Mouse (Mus musculus): ENCODE results near the gene Pofut1.

The Pofut1 gene

GRCm38 (mm10) chr2:153241250-153242014 lies at the start of gene Pofut1, which contains the start of gene Plagl2:
Pofut1 (plus strand) TSS chr2:153241533.
Plagl2 (minus strand) TSS chr2:153241426.
- peak; percentile 93 to 96 for DNase-seq

DNA sequence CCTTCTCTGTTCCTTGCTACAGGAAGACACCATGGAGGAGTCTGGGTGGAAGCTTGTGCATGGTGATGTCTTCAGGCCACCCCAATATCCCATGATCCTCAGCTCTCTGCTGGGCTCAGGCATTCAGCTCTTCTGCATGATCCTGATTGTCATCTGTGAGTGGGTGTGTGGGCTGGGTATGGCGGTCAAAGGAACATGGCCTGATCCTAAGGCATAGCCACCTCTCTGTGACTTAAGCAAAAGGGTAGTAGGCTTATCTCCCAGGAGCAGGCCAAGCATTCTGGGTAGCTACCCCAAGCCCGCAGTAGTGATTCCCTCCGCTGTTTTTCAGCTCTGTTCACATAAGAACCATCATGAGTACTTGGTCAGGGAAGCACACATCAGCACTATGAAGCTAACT lies 47.1 kb upstream of the Pofut1 start:
- DNase-seq, result no peak

- DNase-seq, result no peak
Measured at GRCm38 (mm10) chr2:153198485-153198884, 42.8 kb upstream of the Pofut1 start.

DNA sequence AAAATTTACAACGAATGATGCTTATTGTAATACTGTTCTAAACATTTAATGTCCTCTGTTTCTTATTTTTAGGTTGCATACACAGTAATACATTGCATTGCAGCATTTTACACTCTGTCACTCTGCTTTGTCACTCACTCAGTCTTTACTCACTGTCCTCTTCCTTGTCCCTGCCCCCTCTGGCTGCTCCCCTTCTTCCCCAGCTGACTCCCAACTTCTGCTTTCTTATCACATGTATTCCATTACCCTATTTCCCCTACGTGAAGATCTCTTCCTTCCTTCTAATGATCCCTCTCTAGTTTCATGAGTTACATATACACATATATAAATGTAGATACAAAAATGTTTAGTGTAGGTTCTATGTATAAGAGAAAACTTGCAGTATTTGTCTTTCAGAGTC lies 42.2 kb upstream of the Pofut1 start:
- DNase-seq, result no peak

DNA sequence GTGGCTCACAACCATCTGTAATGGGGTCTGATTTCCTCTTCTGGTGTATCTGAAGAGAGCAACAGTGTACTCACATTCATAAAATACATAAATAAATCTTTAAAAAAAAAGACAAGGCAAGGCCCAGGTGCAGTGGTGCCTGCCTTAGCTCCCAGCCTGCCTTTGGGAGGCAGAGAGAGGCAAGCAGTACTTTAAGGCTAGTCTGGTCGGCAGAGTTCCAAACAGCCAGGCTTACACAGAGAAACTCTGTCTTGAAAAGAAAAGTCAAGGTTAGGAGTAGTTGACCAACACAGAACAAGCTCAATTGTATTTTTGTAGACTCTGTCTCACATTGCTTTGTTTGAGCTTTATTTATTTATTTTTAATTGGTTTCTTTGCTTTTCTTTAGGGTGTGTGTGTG lies 38.6 kb upstream of the Pofut1 start:
- DNase-seq, result no peak

- DNase-seq, result no peak
Measured at GRCm38 (mm10) chr2:153208149-153208548, 33.2 kb upstream of the Pofut1 start.

DNA sequence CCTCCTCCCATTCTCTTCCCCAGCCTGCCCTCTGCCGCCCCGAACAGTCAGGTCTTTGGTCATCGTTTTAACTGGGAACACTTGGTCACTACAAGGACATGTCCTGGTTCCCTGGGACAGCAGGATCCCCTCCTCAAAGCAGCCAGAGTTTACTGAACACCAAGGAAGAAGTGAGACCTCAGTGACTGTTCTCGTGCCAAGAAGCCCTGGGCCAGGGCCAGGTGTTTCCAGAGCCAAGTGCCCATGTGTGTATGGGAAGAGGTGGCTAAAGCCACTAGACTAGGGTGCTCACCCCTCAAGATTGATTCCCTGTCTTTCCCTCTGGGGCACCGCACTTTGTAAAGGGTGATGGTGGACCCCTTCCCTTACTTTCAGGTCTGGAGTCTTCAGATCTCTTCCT lies 32.0 kb upstream of the Pofut1 start:
- no peak for DNase-seq

- peak in 1 of 2 experiments; percentile 20 for DNase-seq
Measured at GRCm38 (mm10) chr2:153211451-153211850, 29.9 kb upstream of the Pofut1 start.

GRCm38 (mm10) chr2:153213351-153213750 lies 28.0 kb upstream of the Pofut1 start:
- DNase-seq, result no peak

DNA sequence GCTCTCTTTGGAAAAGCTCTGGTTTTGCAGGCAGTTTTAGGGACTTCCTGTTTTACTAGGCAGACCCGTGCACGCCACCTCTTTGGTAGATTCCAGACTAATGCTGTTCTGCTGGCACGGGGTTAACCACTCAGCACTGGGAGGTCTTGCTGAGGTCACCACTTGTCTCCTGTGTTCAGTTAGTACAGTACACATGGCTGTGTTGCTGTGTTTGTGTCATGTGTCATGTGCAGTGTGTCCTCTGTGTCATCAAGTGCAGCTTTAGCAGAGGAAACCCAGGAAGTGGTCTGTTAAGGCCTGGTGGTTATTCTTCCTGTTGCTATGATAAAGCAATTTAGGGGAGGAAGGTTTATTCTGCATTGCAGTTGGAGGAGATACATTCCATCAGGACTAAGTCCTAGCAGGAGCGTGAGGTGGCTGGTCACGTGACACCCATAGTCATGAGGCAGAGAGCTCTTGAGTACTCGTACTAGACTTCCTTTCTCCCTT lies 26.5 kb upstream of the Pofut1 start:
- DNase-seq, result peak; percentile 41 to 43

- DNase-seq, result no peak
Measured at GRCm38 (mm10) chr2:153215421-153215820, 25.9 kb upstream of the Pofut1 start.

- DNase-seq, result no peak
Measured at GRCm38 (mm10) chr2:153217826-153218340, 23.4 kb upstream of the Pofut1 start.

- DNase-seq, result no peak
Measured at GRCm38 (mm10) chr2:153218516-153218915, 22.8 kb upstream of the Pofut1 start.

- DNase-seq, result no peak
Measured at GRCm38 (mm10) chr2:153221620-153222019, 19.7 kb upstream of the Pofut1 start.

GRCm38 (mm10) chr2:153222130-153222529 lies 19.2 kb upstream of the Pofut1 start:
- DNase-seq, result no peak

GRCm38 (mm10) chr2:153222566-153222965 lies 18.8 kb upstream of the Pofut1 start:
- no peak for DNase-seq

DNA sequence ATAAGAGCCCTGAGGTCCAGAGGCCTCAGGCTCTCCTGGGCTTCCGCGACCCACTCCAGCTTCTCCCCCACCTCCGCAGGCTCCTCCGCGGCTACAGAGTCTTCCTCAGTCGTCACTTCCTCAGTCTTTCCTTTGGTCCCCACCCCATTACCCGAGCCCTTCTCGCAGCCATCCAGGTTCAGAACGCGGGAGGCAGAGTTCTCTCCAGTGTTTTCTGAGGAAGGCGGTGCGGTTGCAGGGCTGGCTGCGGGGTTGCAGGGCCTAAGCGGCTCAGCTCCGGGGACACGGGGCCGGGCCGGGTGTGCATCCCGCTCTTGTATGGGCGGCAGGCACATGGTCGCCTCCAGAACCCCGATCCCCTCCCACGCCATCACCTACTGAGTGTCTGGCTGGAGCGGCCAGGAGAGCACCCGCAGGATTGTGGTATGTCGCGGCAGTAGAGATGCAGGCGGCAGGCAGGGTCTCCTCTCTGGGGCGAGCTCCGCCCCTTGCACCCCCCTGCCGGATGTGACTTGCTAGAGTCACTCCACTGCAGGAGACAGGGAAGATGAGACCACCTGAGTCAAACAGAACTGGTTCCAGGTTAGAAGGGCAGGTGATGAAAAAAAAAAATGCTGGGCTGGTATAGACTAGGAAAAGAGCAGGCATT lies 16.3 kb upstream of the Pofut1 start, which contains the start of gene Tspyl3:
Gene Tspyl3 (minus strand): TSS at position 496 of the 649 bp plus-strand sequence.
- peak; percentile 76 to 81 for DNase-seq

DNA sequence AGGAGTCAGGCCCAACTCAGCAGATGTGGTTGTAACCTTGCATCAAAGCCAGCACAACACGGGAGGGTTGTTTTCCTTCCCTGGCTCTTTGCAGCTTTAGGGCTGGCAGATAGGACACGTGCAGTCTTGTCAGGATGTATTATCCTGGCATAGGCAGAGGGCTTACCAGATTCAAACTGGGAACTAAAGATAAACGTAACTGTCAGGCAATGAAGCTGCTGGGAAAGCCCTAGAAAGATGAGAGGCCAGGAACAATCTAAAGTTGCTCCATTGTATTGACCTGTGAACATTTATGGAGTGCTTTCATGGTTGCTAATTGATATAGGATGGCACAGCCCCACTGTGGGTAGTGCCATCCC lies 15.8 kb upstream of the Pofut1 start:
- DNase-seq, result no peak

DNA sequence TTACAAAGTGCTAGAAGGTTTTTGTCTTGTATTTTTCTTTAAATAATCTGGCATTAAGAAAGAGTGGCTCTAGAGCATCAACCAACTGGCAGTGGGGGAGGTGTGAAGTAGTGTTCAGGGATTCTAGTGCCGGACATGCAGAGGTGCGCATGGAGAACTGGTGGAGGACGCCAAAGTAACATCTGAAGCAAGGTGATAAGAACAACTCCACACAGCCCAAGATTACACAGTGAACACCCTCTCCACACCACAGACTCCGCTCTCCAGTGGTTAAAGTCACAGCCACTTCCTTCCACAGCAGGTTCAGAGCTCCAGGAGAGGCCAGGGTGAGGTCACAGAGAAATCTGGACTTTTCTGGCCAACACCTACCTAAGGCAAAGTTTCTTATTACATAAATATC lies 13.4 kb upstream of the Pofut1 start:
- no peak for DNase-seq

DNA sequence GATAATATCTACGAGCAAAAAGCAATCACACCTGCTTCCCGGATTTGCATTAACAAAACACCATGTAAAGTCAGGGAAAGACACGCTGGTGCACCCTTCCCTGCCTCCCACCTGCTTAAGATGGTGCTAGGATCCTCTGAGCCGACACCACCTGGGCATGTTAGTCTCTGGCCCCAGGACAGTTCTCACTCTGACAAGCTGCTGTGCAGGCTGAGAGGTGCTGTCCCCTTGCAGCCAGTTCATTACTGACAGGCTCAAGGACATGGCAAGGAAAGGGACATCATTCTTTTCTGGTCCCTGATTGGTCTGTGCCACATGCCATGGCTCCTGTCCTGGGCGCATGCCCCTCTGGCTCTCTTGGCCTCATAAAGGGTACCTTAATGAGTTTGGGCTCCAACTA lies 12.8 kb upstream of the Pofut1 start:
- DNase-seq, result no peak

DNA sequence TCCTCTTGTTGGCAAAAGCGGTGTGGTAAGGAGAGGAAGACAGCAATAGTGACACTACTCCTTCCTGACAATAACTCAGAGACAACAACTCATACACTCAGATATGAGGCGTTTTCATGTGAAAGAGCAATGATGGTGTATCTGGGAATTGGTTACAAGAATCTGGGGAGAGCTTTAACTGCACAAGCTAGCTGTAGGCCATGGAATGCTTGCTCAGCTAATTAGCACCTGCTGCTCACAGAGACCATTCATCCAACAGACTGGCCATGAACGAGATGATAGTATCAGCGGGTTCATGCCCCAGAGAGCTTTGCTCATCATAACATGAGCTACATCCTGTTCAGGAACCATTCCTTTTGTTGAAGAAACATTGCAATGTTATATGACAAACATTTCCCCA lies 4.1 kb upstream of the Pofut1 start:
- no peak for DNase-seq

DNA sequence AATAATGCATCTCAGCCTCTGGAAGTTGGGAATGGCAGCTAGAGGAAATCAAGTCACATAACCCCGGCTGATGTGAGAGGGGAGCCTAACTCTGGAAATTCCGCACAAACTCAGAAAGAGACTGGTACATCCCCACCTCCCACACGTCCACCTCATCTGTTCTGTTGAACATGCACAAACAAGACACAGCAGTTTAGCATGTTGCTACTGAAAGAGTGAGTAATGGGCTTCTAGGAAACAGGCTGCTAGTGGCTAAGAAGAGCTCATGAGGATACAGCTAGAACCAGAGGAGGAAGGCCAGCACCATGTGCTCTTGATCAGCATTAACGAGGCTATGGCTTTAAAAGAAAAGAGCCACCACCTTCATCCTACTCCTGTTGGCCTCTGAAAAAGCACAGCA lies 3.4 kb upstream of the Pofut1 start:
- DNase-seq, result no peak

DNA sequence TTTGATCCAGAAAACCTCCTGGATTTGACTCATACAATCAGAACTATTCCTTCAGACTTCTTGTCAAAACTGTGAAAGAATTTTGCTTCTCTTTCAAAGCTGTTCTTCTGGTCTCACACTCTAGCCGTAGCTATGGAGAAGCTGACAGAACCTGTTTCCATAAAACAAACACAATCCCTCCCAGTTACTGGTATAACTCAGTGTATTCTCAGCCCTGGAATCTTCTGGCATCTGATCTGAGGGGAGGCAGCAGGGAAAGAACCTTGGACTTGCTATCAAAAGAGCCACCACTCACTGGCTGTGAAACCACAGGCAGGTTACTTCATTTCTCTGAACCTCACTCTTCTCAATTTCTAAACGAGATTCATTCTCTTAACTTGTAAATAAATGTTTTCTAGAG lies 2.9 kb upstream of the Pofut1 start:
- no peak for DNase-seq

Data from thymus, postnatal 36 days (tissue).